Mouse (Mus musculus): ENCODE results near the gene Tusc2. TPM values are rescaled to one million over a fixed set of nuclear protein-coding genes. Genes with fewer than 3 reads are reported as not detected.

Gene Tusc2
- polyA plus RNA-seq (2012; rRNA removed): 78.3 and 101 TPM in 2 replicates

GRCm38 (mm10) chr9:107563029-107563581, at the start of gene Tusc2:
Gene Tusc2 (plus strand): TSS chr9:107563255.

GRCm38 (mm10) chr9:107533791-107534407, 29.2 kb upstream of the Tusc2 start, which contains the start of gene Tmem115:
Gene Tmem115 (plus strand): TSS chr9:107533945.

GRCm38 (mm10) chr9:107541474-107542351, 21.3 kb upstream of the Tusc2 start, which contains the start of the genes Cyb561d2 and Nprl2:
Gene Cyb561d2 (minus strand): TSS chr9:107542193.
Gene Nprl2 (plus strand): TSS chr9:107542226.

GRCm38 (mm10) chr9:107547026-107547425, 16.0 kb upstream of the Tusc2 start, which contains the start of gene Zmynd10:
Gene Zmynd10 (plus strand): TSS chr9:107547298.

GRCm38 (mm10) chr9:107551117-107551889, 11.8 kb upstream of the Tusc2 start, which contains the start of gene Rassf1:
Gene Rassf1 (plus strand): TSS chr9:107551555.

GRCm38 (mm10) chr9:107567702-107568319, 4.8 kb downstream of the Tusc2 start, which contains the start of gene Hyal2:
Gene Hyal2 (plus strand): TSS chr9:107567945.

GRCm38 (mm10) chr9:107576357-107577107, 13.5 kb downstream of the Tusc2 start, which contains the start of gene Hyal1:
Gene Hyal1 (plus strand): TSS chr9:107576927.

GRCm38 (mm10) chr9:107578587-107578986, 15.5 kb downstream of the Tusc2 start, which contains the start of gene Naa80:
Gene Naa80 (plus strand): TSS chr9:107578887.

GRCm38 (mm10) chr9:107580501-107581317, 17.7 kb downstream of the Tusc2 start, which contains the start of gene Hyal3:
Gene Hyal3 (plus strand): TSS chr9:107580818.

GRCm38 (mm10) chr9:107586974-107587832, 24.1 kb downstream of the Tusc2 start, which contains the start of gene Ifrd2:
Gene Ifrd2 (plus strand): TSS chr9:107587642.

GRCm38 (mm10) chr9:107608741-107609432, 45.8 kb downstream of the Tusc2 start, which contains the start of gene Sema3b:
Gene Sema3b (minus strand): TSS chr9:107609229.

Other genes starting within 250 kb of the Tusc2 start
- 18.1 and 18.8 TPM in 2 replicates for gene Hemk1, start 224.9 kb upstream of the Tusc2 start, polyA plus RNA-seq (2012; rRNA removed)
- 0.26 and 0.27 TPM in 2 replicates for gene 6430571L13Rik, start 222.7 kb upstream of the Tusc2 start, polyA plus RNA-seq (2012; rRNA removed)
- 20.0 and 33.9 TPM in 2 replicates for gene Cacna2d2, start 163.6 kb upstream of the Tusc2 start, polyA plus RNA-seq (2012; rRNA removed)
- 73.8 and 95.5 TPM in 2 replicates for gene Tmem115, start 29.3 kb upstream of the Tusc2 start, polyA plus RNA-seq (2012; rRNA removed)
- gene Cyb561d2, start 21.1 kb upstream of the Tusc2 start, polyA plus RNA-seq (2012; rRNA removed): 37.4 and 58.8 TPM in 2 replicates
- gene Nprl2, start 21.0 kb upstream of the Tusc2 start, polyA plus RNA-seq (2012; rRNA removed): 26.5 and 29.3 TPM in 2 replicates
- gene Zmynd10, start 16.0 kb upstream of the Tusc2 start, polyA plus RNA-seq (2012; rRNA removed): 0.41 and 0.65 TPM in 2 replicates
- gene Rassf1, start 11.7 kb upstream of the Tusc2 start, polyA plus RNA-seq (2012; rRNA removed): 27.3 and 28.5 TPM in 2 replicates
- gene Hyal2, start 4.7 kb downstream of the Tusc2 start, polyA plus RNA-seq (2012; rRNA removed): 91.7 and 94.5 TPM in 2 replicates
- gene Hyal1, start 13.7 kb downstream of the Tusc2 start, polyA plus RNA-seq (2012; rRNA removed): 4.4 and 5.2 TPM in 2 replicates
- 53.5 and 65.8 TPM in 2 replicates for gene Naa80, start 15.6 kb downstream of the Tusc2 start, polyA plus RNA-seq (2012; rRNA removed)
- gene Hyal3, start 17.6 kb downstream of the Tusc2 start, polyA plus RNA-seq (2012; rRNA removed): 0.96 and 0.98 TPM in 2 replicates
- 62.5 and 65.0 TPM in 2 replicates for gene Ifrd2, start 24.4 kb downstream of the Tusc2 start, polyA plus RNA-seq (2012; rRNA removed)
- 93.4 and 98.5 TPM in 2 replicates for gene Sema3b, start 46.0 kb downstream of the Tusc2 start, polyA plus RNA-seq (2012; rRNA removed)
- gene Gnai2, start 72.1 kb downstream of the Tusc2 start, polyA plus RNA-seq (2012; rRNA removed): 562 and 599 TPM in 2 replicates
- gene Slc38a3, start 106.3 kb downstream of the Tusc2 start, polyA plus RNA-seq (2012; rRNA removed): 0.81 and 7.5 TPM in 2 replicates
- 0.14 TPM in 1 of 2 replicates, not detected in the other for gene Gnat1, start 116.5 kb downstream of the Tusc2 start, polyA plus RNA-seq (2012; rRNA removed)
- gene Sema3f, start 147.2 kb downstream of the Tusc2 start, polyA plus RNA-seq (2012; rRNA removed): 76.2 and 89.6 TPM in 2 replicates
- 40.9 and 42.4 TPM in 2 replicates for gene Rbm5, start 207.7 kb downstream of the Tusc2 start, polyA plus RNA-seq (2012; rRNA removed)

Data from colon, adult 2 months (tissue).